Mouse (Mus musculus) forebrain, embryonic 16.5 days (tissue): ENCODE results near the gene Gzmk. TPM values are rescaled to one million over a fixed set of nuclear protein-coding genes. Genes with fewer than 3 reads are reported as not detected.

Experiments used
- ATAC-seq: fragments of 200-750 bp; cut with Nextera tagmentation; 2 replicates; pipeline ENCODE4 v1.8.0; 2017; ENCODE audit warnings: mild to moderate bottlenecking, moderate library complexity
- H3K27ac ChIP-seq: fragments of 300-500 bp; sonication (generic); 2 replicates; pipeline ENCODE4 v1.5.1; 2014; ENCODE audit warnings: low read length, control low read depth
- H3K27me3 ChIP-seq: fragments of 300-500 bp; sonication (generic); replicated peaks from 2 replicates; pipeline ENCODE4 v1.6.1; 2014; ENCODE audit warnings: low read length; ENCODE audit not compliant: control insufficient read depth, insufficient read depth
- H3K36me3 ChIP-seq: fragments of 300-500 bp; sonication (generic); 2 replicates; pipeline ENCODE4 v1.6.1; 2014; ENCODE audit not compliant: control insufficient read depth, insufficient read depth
- H3K4me1 ChIP-seq: fragments of 300-500 bp; sonication (generic); replicated peaks from 2 replicates; pipeline ENCODE4 v1.6.1; 2014; ENCODE audit warnings: low read length; ENCODE audit not compliant: control insufficient read depth, insufficient read depth
- H3K4me2 ChIP-seq: fragments of 300-500 bp; sonication (generic); 2 replicates; pipeline ENCODE4 v1.6.1; 2014; ENCODE audit warnings: mild to moderate bottlenecking, low read length, control low read depth
- H3K4me3 ChIP-seq: fragments of 300-500 bp; sonication (generic); replicated peaks from 2 replicates; pipeline ENCODE4 v1.5.1; 2014; ENCODE audit warnings: mild to moderate bottlenecking, low read length, control low read depth
- H3K9ac ChIP-seq: fragments of 300-500 bp; sonication (generic); replicated peaks from 2 replicates; pipeline ENCODE4 v1.6.1; 2014; ENCODE audit warnings: low read depth, low read length, control low read depth
- H3K9me3 ChIP-seq: fragments of 300-500 bp; sonication (generic); 2 replicates; pipeline ENCODE4 v1.6.1; 2016; ENCODE audit warnings: low read length; ENCODE audit not compliant: control insufficient read depth
- WGBS: fragments of 180-500 bp; shearing (Covaris S2); extraction: QIAGEN DNeasy Blood & Tissue Kit; methylation state at CpG from one replicate; pipeline ENCODE4 v1.1.7; 2014; 5-methylcytosine and 5-hydroxymethylcytosine counted together
- polyA plus RNA-seq: library from polyadenylated mRNA; unstranded; fragments of >200 nt; fragmentation: Nextera tagmentation; extraction: Ambion mirVana; gene quantifications from 2 replicates; pipeline ENCODE4 v1.2.1, GENCODE M21; 2015

The Gzmk gene
- polyA plus RNA-seq, 1 experiment from 2014 or later, result 0.16 TPM

- ATAC-seq, result no peak
- Histone ChIP-seq H3K4me1 (no peaks in the 10 kb centered on the region), H3K27ac (no peak overlapping the region), H3K4me2 (no peak overlapping the region), H3K9me3 (no peaks in the 10 kb centered on the region), H3K9ac (no peak overlapping the region), H3K36me3 (no peaks in the 10 kb centered on the region), H3K27me3 (no peaks in the 10 kb centered on the region), H3K4me3 (no peak overlapping the region)
- 61% methylated on average over 13 of the region's 13 CpGs for WGBS
These were observed 28.7 kb downstream of the Gzmk start for GRCm38 (mm10) chr13:113196808-113197674.

DNA sequence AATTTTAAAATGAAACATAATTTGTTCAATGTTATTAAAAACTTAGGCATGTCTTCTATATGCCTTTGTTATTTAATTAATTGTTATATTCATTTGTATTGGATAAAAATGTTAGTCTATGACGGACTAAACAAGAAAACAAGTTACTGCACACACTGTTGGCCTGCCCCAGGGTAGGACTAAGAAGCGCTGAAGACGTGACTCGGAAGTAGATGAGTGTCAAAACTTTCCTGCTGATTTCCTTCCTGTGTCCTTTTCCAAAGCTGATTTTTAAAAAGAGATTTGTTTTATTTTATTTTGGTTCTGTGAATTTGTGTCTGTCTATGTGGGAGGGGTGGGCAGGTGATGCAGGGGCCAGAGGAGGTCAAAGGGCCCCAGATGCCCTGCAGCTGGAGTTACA lies 42.0 kb downstream of the Gzmk start:
- Histone ChIP-seq H3K4me3 (no peak overlapping the region), H3K27ac (no peak overlapping the region), H3K36me3 (no peaks in the 10 kb centered on the region), H3K9me3 (no peaks in the 10 kb centered on the region), H3K4me1 (no peaks in the 10 kb centered on the region), H3K9ac (no peak overlapping the region), H3K27me3 (no peaks in the 10 kb centered on the region), H3K4me2 (no peak overlapping the region)
- ATAC-seq, result no peak
- 83% methylated on average over 4 of the region's 4 CpGs for WGBS

DNA sequence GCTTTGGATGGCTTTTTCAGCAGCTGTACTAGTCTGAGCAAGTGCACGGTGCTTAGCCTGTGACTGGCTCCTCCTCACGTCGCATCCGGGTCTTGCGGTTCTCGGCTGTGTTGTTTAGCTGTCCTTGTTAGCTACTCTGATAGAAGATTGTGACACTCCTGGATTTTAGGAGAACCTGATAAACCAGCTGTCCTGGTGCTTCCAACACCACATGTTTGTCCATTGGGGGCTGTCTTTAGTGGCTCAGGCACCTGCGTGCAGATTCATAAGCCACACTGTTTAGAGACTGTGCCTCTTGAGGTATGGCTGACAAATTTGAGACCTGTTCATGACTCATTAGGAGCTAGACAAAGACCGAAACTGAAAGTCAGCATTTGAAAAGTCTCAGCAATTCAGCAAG lies 42.4 kb downstream of the Gzmk start:
- Histone ChIP-seq H3K27ac (no peak overlapping the region), H3K36me3 (no peaks in the 10 kb centered on the region), H3K4me3 (no peak overlapping the region), H3K9ac (no peak overlapping the region), H3K27me3 (no peaks in the 10 kb centered on the region), H3K4me1 (no peaks in the 10 kb centered on the region), H3K9me3 (no peaks in the 10 kb centered on the region), H3K4me2 (no peak overlapping the region)
- WGBS, result 94% methylated on average over 8 of the region's 8 CpGs
- no peak for ATAC-seq

GRCm38 (mm10) chr13:113174162-113174561 lies 51.5 kb downstream of the Gzmk start:
- Histone ChIP-seq H3K27ac (no peak overlapping the region), H3K36me3 (no peaks in the 10 kb centered on the region)
- WGBS, result 94% methylated on average over 6 of the region's 6 CpGs

DNA sequence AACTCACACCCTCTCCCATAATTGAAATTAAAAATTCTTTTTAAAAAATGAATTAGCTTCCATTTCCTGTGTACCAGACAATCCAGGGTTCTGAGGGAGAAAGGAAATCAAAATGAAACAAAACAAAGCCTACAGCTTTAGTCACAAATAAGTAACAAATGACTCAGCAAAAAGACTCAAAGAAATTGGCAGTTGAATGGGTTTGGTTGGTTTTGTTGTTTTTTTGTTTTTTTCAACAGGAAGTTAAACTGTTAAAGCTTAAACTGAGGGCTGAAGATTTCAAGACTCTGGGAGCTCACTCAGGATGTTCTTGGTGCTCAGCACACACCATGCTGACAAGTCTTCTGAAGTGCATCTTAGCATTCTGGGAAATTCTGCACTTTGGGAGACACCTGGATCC lies 55.5 kb downstream of the Gzmk start:
- Histone ChIP-seq H3K9ac (no peak overlapping the region), H3K4me2 (no peak overlapping the region), H3K4me1 (no peaks in the 10 kb centered on the region), H3K4me3 (no peak overlapping the region), H3K36me3 (no peaks in the 10 kb centered on the region), H3K27ac (no peak overlapping the region), H3K9me3 (no peaks in the 10 kb centered on the region), H3K27me3 (no peaks in the 10 kb centered on the region)
- no peak for ATAC-seq

More at GRCm38 (mm10) chr13:113174162-113174561, 51.5 kb downstream of the Gzmk start:
- Histone ChIP-seq H3K9me3 (no peaks in the 10 kb centered on the region), H3K4me1 (no peaks in the 10 kb centered on the region), H3K27me3 (no peaks in the 10 kb centered on the region), H3K9ac (no peak overlapping the region), H3K4me2 (no peak overlapping the region), H3K4me3 (no peak overlapping the region)
- ATAC-seq, result no peak

GRCm38 (mm10) chr13:113168018-113168534 lies 57.6 kb downstream of the Gzmk start:
- H3K4me1 ChIP-seq, result no peaks in the 10 kb centered on the region
- H3K9ac ChIP-seq, result no peak overlapping the region
- no peak for ATAC-seq
- H3K27ac ChIP-seq, result no peak overlapping the region
- no peak overlapping the region for H3K4me2 ChIP-seq
- H3K27me3 ChIP-seq, result no peaks in the 10 kb centered on the region
- 76% methylated on average over 9 of the region's 9 CpGs for WGBS
- H3K4me3 ChIP-seq, result no peak overlapping the region
- no peaks in the 10 kb centered on the region for H3K9me3 ChIP-seq
- H3K36me3 ChIP-seq, result no peaks in the 10 kb centered on the region

DNA sequence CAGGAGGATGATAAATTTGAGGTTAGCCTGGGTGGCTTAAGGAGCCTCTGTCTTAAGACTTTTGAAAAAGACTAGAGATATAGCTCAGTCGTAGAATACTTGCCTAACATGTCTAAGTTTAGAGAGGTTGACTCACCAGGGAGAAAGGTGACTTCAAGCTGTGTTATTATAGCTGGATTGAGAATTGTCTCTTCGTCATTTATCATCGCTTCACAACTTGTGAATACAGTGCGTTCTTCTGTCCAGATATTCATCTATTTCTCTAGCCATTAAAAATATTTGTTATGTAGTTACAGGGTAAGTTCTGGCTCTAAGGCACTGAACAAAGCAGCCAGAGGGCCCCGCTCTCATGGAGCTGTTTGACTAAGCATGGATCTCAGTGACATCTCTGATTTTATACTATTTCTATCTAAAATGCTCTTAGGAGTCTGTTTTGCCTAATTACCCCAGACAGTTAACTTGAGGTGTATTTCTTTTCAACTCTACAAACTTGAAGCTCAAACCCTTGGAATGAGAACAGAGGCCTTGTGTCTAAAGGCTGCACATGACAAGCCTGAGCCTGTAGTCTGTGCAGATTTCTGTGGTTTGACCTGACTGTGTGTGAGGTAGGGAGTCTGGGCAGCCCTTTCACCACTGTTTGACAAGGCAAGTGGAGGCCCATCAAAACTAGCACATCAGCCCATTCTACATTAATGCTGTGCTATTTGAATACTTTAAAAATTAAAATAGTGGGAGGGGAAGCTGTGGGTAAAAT lies 61.3 kb downstream of the Gzmk start:
- no peak overlapping the region for H3K27ac ChIP-seq
- H3K9me3 ChIP-seq, result no peaks in the 10 kb centered on the region
- no peaks in the 10 kb centered on the region for H3K27me3 ChIP-seq
- no peak overlapping the region for H3K4me2 ChIP-seq
- no peaks in the 10 kb centered on the region for H3K4me1 ChIP-seq
- WGBS, result 92% methylated on average over 5 of the region's 5 CpGs
- ATAC-seq, result no peak
- no peaks in the 10 kb centered on the region for H3K36me3 ChIP-seq
- no peak overlapping the region for H3K9ac ChIP-seq
- no peak overlapping the region for H3K4me3 ChIP-seq

DNA sequence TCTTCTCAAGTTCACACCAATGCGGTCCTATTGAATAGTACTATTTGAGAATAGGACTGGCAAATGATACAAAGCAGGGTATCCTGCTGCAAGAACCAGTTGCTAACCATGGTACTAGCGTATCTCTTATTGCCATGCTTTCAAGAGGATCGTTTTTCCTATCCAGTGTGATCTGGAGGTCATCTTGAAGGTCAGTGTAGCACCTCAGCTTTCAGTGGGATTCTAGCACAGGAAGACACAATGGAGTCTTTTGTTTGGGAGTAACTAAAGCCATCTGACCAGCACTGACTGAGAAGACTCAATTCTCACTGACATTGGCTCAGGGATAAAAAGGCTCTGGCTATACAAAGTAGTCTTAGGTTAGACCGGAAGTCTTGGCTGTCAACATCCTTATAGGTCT lies 74.2 kb downstream of the Gzmk start:
- no peak overlapping the region for H3K27ac ChIP-seq
- no peaks in the 10 kb centered on the region for H3K27me3 ChIP-seq
- H3K4me3 ChIP-seq, result no peak overlapping the region
- WGBS, result 85% methylated on average over 4 of the region's 4 CpGs
- ATAC-seq, result no peak
- no peaks in the 10 kb centered on the region for H3K9me3 ChIP-seq
- H3K4me1 ChIP-seq, result no peaks in the 10 kb centered on the region
- H3K36me3 ChIP-seq, result no peaks in the 10 kb centered on the region
- no peak overlapping the region for H3K9ac ChIP-seq
- no peak overlapping the region for H3K4me2 ChIP-seq

GRCm38 (mm10) chr13:113139597-113139996 lies 86.1 kb downstream of the Gzmk start:
- no peak for ATAC-seq
- Histone ChIP-seq H3K9ac (no peak overlapping the region), H3K4me3 (no peak overlapping the region), H3K27me3 (no peaks in the 10 kb centered on the region), H3K4me2 (no peak overlapping the region), H3K27ac (no peak overlapping the region), H3K9me3 (no peaks in the 10 kb centered on the region), H3K4me1 (no peaks in the 10 kb centered on the region), H3K36me3 (no peaks in the 10 kb centered on the region)
- WGBS, result 92% methylated on average over 1 of the region's 1 CpGs
